Mouse (Mus musculus) MEL (cell line): ENCODE results near the gene 6030445D17Rik.

Experiments used
- CTCF ChIP-seq, 3 experiments: IDR thresholded peaks in 2 of 3; conservative IDR thresholded peaks in 1 of 3; 2 replicates each; pipeline ENCODE4 v1.5.1; 2011 to 2012; ENCODE audit warnings: low read length in 3 of 3, low read depth in 2 of 3, mild to moderate bottlenecking in 2 of 3, improper control_type of control experiment in 1 of 3, inconsistent platforms in 1 of 3, mixed read lengths in 1 of 3, moderate library complexity in 1 of 3; ENCODE audit not compliant: control insufficient read depth in 1 of 3, insufficient read depth in 1 of 3, poor library complexity in 1 of 3, severe bottlenecking in 1 of 3
- ELF1 ChIP-seq: IDR thresholded peaks from 2 replicates; pipeline ENCODE4 v1.6.1; 2014; ENCODE audit warnings: low read depth, mild to moderate bottlenecking, inconsistent platforms, low read length, improper control_type of control experiment, moderate library complexity
- EP300 ChIP-seq, 2 experiments: IDR thresholded peaks; 2 replicates each; pipeline ENCODE4 v1.6.1; 2011; ENCODE audit warnings: improper control_type of control experiment in 2 of 2, low read length in 2 of 2, low read depth in 1 of 2, mild to moderate bottlenecking in 1 of 2
- ETS1 ChIP-seq: IDR thresholded peaks from 2 replicates; pipeline ENCODE4 v1.6.1; 2012; ENCODE audit warnings: low read depth, mild to moderate bottlenecking, inconsistent platforms, low read length, improper control_type of control experiment, moderate library complexity
- JUND ChIP-seq: IDR thresholded peaks from 2 replicates; pipeline ENCODE4 v1.6.1; 2011; ENCODE audit warnings: low read depth, mild to moderate bottlenecking, improper control_type of control experiment, low read length
- POLR2A ChIP-seq, 2 experiments: IDR thresholded peaks; 2 replicates each; pipeline ENCODE4 v1.6.1; 2011 to 2012; ENCODE audit warnings: low read length in 2 of 2, mild to moderate bottlenecking in 2 of 2, control low read depth in 1 of 2, improper control_type of control experiment in 1 of 2, low read depth in 1 of 2, moderate library complexity in 1 of 2; ENCODE audit not compliant: control insufficient read depth in 1 of 2, insufficient read depth in 1 of 2, poor library complexity in 1 of 2
- ZC3H11A ChIP-seq: IDR thresholded peaks from 2 replicates; pipeline ENCODE4 v1.6.1; 2012; ENCODE audit warnings: low read depth, mild to moderate bottlenecking, inconsistent platforms, low read length, improper control_type of control experiment
- ZNF384 ChIP-seq: IDR thresholded peaks from 2 replicates; pipeline ENCODE4 v1.6.1; 2012; ENCODE audit warnings: low read depth, mild to moderate bottlenecking, inconsistent platforms, low read length, improper control_type of control experiment

DNA sequence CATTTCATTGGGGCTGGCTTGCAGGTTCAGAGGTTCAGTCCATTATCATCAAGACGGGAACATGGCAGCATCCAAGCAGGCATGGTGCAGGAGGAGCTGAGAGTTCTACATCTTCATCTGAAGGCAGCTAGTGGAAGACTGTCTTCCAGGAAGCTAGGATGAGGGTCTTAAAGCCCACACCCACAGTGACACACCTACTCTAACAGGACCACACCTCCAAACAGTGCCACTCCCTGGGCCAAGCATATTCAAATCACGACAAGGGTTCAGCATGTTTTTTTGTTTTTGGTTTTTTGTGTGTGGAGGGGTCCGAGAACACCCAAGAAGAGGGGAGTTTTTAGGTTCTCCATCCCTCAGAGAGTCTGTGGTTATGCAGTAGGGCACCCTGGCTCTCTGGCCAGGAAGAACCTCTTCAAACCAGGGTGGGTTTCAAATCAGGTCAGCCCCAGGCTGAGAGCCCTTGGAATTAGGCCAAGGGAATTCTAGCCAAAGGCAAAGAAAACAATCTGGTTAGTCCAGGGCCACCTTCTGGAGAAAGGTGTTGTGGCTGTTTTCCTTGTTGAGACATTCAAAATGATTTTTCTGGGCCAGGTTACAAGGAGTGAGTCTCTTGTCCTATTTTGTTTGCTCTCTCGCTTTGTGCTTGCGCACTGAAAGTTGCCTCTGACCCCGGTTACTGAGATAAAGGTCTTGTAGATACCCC is 5.4 kb upstream of the 6030445D17Rik start:
- no peak for TF ChIP-seq JUND
- TF ChIP-seq ZC3H11A = no peak
- TF ChIP-seq POLR2A (IDR thresholded peaks at IDR 0.05; ENCODE audit: control insufficient read depth in 1 of 2, insufficient read depth in 1 of 2, low read depth in 1 of 2, low read length in 2 of 2, poor library complexity in 1 of 2) = no peak
- TF ChIP-seq EP300 (IDR thresholded peaks at IDR 0.05; ENCODE audit: low read depth in 1 of 2, low read length in 2 of 2) = no peak
- no peak for TF ChIP-seq CTCF (IDR thresholded peaks at IDR 0.05 in 2 of 3, conservative IDR thresholded peaks at IDR 0.05 in 1 of 3; ENCODE audit: control insufficient read depth in 1 of 3, insufficient read depth in 1 of 3, low read depth in 2 of 3, low read length in 3 of 3, poor library complexity in 1 of 3, severe bottlenecking in 1 of 3)
- no peak for TF ChIP-seq ELF1
- TF ChIP-seq ETS1 = no peak
- no peak for TF ChIP-seq ZNF384
